Mouse (Mus musculus) heart, embryonic 13.5 days (tissue): Measurements from ENCODE around the gene Serp2. TPM values are rescaled to one million over a fixed set of nuclear protein-coding genes. Genes with fewer than 3 reads are reported as not detected.
A peak's percentile ranks its signal among the peaks of the same experiment; 100 is the strongest.

Experiments used
- ATAC-seq: fragments of 200-750 bp; cut with Nextera tagmentation; 2 replicates; pipeline ENCODE4 v1.8.0; 2017; ENCODE audit warnings: moderate TSS enrichment; ENCODE audit not compliant: insufficient number of reproducible peaks, low FRiP score, low TSS enrichment; ENCODE audit errors: extremely low read depth
- H3K27ac ChIP-seq: fragments of 300-500 bp; sonication (generic); replicated peaks from 2 replicates; pipeline ENCODE4 v1.5.1; 2015; ENCODE audit warnings: moderate library complexity, mild to moderate bottlenecking, inconsistent platforms
- H3K27me3 ChIP-seq: fragments of 300-500 bp; sonication (generic); replicated peaks from 2 replicates; pipeline ENCODE4 v1.6.1; 2015; ENCODE audit warnings: mild to moderate bottlenecking, inconsistent platforms
- H3K36me3 ChIP-seq: fragments of 300-500 bp; sonication (generic); 2 replicates; pipeline ENCODE4 v1.6.1; 2015; ENCODE audit warnings: mild to moderate bottlenecking, inconsistent platforms
- H3K4me1 ChIP-seq: fragments of 300-500 bp; sonication (generic); 2 replicates; pipeline ENCODE4 v1.6.1; 2015; ENCODE audit warnings: inconsistent platforms
- H3K4me2 ChIP-seq: fragments of 300-500 bp; sonication (generic); 2 replicates; pipeline ENCODE4 v1.6.1; 2015; ENCODE audit warnings: inconsistent platforms, mild to moderate bottlenecking, moderate library complexity
- H3K4me3 ChIP-seq: fragments of 300-500 bp; sonication (generic); 2 replicates; pipeline ENCODE4 v1.5.1; 2015; ENCODE audit warnings: moderate library complexity, mild to moderate bottlenecking, inconsistent platforms
- H3K9ac ChIP-seq: fragments of 300-500 bp; sonication (generic); 2 replicates; pipeline ENCODE4 v1.6.1; 2015; ENCODE audit warnings: inconsistent platforms, mild to moderate bottlenecking, moderate library complexity
- H3K9me3 ChIP-seq: fragments of 300-500 bp; sonication (generic); 2 replicates; pipeline ENCODE4 v1.6.1; 2016; ENCODE audit warnings: inconsistent platforms
- WGBS: fragments of 180-500 bp; shearing (Covaris S2); methylation state at CpG from one replicate; pipeline ENCODE4 v1.1.7; 2015; ENCODE audit warnings: mixed read lengths; 5-methylcytosine and 5-hydroxymethylcytosine counted together
- polyA plus RNA-seq: library from polyadenylated mRNA; unstranded; fragments of >200 nt; fragmentation: Nextera tagmentation; extraction: Ambion mirVana; gene quantifications from 2 replicates; pipeline ENCODE4 v1.2.1, GENCODE M21; 2015

The Serp2 gene
- polyA plus RNA-seq, 1 experiment from 2014 or later, result 12.2 TPM

- peaks cover 23% of the 10 kb centered on the region for H3K4me1 ChIP-seq
- H3K27ac ChIP-seq, result peak overlapping the region; percentile 8; the same call in 1 of the 2 replicates
- H3K9ac ChIP-seq, result peak overlapping the region; percentile 1
- whole genome bisulfite sequencing, result 69% methylated on average over 18 of the region's 18 CpGs
- ATAC-seq, result no peak
- no peaks in the 10 kb centered on the region for H3K9me3 ChIP-seq
- H3K27me3 ChIP-seq, result no peaks in the 10 kb centered on the region
- H3K36me3 ChIP-seq, result peaks cover 1% of the 10 kb centered on the region; the same call in 1 of the 2 replicates
- H3K4me3 ChIP-seq, result no peak overlapping the region
- no peak overlapping the region for H3K4me2 ChIP-seq
These were observed 68.3 kb downstream of the Serp2 start for GRCm38 (mm10) chr14:76488101-76489044.

GRCm38 (mm10) chr14:76487609-76488008 lies 69.1 kb downstream of the Serp2 start:
- no peak for ATAC-seq
- no peak overlapping the region for H3K27ac ChIP-seq

DNA sequence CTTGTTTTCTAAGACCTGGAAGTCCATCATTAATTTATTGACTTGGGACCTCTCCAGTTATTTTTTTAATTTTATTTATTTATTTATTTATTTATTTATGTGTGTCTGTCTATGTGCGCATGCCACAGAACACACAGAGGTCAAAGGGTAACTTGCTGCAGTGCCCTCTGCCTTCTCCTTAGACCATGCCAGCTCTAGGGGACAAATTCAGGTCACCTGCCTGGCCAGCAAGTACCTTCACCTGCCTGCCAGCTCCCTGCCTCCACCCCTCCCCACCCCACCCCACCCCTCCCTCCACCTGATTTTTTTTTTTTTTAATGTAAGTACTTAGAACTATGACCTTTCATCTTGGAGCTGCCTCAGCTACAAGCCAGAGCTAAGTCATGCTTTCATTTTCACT lies 73.0 kb downstream of the Serp2 start:
- Histone ChIP-seq H3K9me3 (no peaks in the 10 kb centered on the region), H3K4me1 (peaks cover 24% of the 10 kb centered on the region), H3K27ac (no peak overlapping the region), H3K9ac (no peak overlapping the region), H3K4me2 (no peak overlapping the region), H3K27me3 (no peaks in the 10 kb centered on the region), H3K4me3 (no peak overlapping the region), H3K36me3 (no peaks in the 10 kb centered on the region)
- no peak for ATAC-seq
- WGBS, result 94% methylated on average over 1 of the region's 1 CpGs

More at GRCm38 (mm10) chr14:76487609-76488008, 69.1 kb downstream of the Serp2 start:
- no peak overlapping the region for H3K9ac ChIP-seq
- H3K4me1 ChIP-seq, result peaks cover 23% of the 10 kb centered on the region
- no peak overlapping the region for H3K4me3 ChIP-seq
- H3K4me2 ChIP-seq, result no peak overlapping the region
- H3K36me3 ChIP-seq, result no peaks in the 10 kb centered on the region
- 81% methylated on average over 16 of the region's 16 CpGs for WGBS
- no peaks in the 10 kb centered on the region for H3K9me3 ChIP-seq
- no peaks in the 10 kb centered on the region for H3K27me3 ChIP-seq

Other genes with a start within 250 kb of the Serp2 start
- gene Tsc22d1, start 141.9 kb downstream of the Serp2 start, polyA plus RNA-seq, result 332 and 334 TPM in 2 replicates